Mouse (Mus musculus): ENCODE results near the gene Zfp119b.

Gene Zfp119b

DNA sequence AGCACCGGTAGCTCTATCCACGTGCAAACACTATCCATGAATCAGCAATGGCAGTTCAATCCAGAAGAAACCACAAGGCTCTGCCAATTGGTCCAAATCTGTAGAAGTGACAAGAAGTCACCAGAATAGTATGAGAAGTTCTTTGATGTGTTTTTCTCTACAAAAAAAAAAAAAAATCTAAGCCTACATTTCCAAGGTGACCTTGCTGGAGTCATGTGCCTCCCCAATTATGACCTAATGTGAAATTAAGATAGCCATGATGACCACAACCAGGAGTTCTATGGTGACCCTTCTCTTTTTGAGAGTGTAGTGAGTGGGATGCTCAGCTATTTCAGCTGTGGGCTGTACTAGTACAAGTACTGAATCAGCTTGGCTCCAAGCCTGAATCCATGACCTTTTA lies at the start of gene Zfp119b:
Gene Zfp119b, minus strand, starts transcription at position 101 of the 400 bp plus-strand sequence.
- DNase-seq (ENCODE audit: low read depth, low spot score), result no peak

DNA sequence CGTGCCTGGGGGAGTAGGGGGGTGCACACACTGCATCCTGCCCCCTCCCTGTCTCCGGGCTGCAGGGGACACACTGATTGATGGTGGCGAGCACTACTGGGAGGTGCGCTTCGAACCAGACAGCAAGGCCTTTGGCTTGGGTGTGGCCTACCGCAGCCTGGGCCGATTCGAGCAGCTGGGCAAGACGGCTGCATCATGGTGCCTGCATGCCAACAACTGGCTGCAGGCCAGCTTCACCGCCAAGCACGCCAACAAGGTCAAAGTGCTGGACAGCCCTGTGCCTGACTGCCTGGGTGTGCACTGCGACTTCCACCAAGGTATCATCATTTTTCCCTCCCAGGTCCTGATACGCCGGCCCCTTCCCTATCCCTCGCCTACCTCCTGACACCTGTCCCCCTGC lies 46.7 kb upstream of the Zfp119b start:
- no peak for DNase-seq (ENCODE audit: low read depth, low spot score)

DNA sequence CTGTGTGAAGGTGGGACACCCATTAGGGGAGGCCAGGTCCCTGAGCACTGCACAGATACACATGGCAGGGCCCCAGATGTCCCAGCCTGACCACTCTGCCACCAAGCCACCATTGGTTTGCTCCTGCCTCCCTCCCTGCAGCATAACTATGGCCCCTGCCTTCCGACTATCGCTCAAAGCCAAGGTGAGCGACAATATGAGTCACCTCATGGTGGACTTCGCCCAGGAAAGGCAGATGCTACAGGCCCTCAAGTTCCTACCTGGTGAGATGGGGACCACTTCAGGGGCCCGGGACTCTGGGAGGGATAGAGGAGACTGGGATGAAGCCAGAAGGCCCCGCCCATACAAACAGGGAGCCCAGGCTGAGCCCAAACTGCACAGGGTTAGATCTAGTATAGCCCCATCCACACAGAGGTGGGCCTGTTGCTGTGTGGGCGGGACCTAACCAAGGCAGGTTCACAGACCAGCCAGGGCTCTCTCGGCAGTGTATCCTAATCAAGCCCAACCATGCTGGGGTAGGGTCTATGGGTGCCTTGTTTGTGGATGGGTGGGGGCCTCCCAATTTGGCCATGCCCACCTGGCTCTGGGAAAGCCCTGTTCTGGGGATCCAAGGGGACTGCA lies 41.1 kb upstream of the Zfp119b start:
- DNase-seq (ENCODE audit: low read depth, low spot score), result no peak

DNA sequence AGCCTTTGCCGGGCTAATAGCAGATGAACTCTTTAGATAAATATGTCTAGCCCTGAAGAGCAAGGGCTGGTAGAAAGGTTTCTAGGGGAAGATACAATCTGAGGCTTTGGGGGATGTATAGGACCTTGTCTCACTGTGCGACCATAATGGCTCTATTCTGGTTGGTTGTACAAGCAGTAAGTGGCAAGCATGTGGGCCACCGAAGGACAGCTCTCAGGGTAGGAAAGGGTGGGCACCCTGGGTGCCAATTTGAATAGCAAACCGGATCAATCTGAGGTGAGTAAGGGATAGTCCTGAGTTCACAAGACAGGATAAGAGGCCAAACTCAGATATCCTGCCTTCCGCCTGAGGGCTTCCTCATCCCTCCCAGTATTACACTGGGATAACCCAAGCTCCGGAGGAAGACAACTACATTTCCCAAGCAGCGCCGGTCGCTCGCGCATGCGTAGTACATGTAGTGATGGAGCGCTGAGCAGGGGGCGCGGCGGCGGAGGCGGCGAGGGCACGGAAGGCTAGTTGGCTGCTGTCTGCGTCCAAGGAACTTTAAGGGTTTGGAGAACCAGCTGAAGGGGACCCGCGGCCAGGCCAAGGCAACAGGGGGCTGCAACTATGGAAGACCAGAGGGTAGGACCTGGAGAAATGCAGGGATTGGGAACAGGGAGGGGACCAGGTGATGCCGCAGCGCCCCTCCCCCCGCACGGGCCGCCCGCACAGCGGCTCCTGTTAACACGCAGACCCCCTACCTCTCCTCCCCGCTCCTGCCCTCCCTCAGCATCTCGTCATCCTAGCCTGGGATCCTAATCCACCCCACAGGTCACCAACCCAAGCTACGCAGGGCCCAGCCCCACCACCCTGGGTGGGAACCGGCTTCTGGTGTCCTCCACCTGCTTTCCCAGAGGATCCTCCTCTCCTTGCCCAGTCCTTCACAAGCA lies 37.0 kb upstream of the Zfp119b start, which contains the start of gene Fsd1:
Gene Fsd1, plus strand, starts transcription at position 480 of the 932 bp plus-strand sequence.
- no peak for DNase-seq (ENCODE audit: low read depth, low spot score)

DNA sequence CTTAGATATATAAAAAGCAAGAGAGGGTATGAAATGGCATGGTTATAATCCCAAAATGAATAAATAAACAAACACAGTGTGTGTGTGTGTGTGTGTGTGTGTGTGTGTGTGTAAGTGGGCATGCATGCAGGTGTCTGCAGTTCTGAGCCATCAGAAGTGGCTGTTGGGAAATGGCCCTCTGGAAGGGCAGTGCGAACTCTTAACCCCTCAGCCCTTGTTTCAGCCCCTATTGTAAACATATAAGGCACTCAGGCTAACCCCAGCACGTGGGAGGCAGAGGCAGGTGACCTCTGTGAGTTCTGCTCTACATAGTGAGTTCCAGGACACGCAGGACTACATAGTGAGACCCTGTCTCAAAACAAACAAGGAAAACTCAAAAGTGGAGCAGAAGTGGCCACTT lies 28.0 kb upstream of the Zfp119b start:
- no peak for DNase-seq (ENCODE audit: low read depth, low spot score)

DNA sequence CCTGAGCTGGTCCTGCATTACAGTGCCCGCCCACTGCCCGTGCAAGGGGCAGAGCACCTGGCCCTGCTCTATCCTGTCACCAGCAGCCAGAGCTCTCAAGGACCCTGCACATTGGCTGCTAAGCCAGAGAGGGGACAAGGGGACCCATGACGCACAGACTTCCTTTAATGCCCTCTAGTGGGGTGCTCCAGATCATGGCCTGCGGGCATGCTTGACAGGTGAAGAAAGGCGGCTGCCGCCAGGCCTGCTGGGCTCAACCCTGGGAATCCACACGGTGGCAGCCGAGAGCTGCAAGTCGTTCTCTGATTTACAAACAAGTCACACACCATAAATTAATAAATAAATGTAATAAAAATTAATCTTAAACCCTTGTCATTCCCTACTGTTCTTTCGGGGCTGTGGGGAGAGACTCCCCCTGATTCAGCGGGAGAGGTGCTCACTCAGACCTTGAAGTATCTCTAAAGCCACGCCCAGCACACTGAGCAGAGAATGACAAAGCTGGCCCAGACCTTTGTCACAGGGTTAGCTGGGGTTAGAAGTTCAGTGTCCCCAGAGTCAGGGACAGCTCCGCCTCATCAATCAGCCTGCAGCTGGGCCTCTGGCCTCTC lies 27.1 kb upstream of the Zfp119b start:
- no peak for DNase-seq (ENCODE audit: low read depth, low spot score)

DNA sequence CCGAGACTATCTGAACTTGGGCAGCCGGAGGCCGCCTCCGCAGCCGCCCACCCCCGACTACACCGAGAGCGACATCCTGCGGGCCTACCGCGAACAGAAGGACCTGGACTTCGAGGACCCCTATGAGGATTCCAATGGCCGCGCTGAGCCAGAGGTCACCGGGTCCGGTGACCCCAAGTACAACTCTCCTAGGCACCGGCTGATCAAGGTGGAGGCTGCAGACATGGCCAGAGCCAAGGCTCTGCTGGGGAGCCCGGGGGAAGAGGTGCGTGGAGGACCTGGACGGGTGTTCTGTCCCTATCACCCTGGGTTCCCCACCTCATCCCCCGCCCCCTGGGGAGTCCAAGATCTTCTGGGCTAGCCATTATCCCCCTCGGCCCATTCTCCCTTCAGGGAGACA lies 22.2 kb upstream of the Zfp119b start:
- no peak for DNase-seq (ENCODE audit: low read depth, low spot score)

DNA sequence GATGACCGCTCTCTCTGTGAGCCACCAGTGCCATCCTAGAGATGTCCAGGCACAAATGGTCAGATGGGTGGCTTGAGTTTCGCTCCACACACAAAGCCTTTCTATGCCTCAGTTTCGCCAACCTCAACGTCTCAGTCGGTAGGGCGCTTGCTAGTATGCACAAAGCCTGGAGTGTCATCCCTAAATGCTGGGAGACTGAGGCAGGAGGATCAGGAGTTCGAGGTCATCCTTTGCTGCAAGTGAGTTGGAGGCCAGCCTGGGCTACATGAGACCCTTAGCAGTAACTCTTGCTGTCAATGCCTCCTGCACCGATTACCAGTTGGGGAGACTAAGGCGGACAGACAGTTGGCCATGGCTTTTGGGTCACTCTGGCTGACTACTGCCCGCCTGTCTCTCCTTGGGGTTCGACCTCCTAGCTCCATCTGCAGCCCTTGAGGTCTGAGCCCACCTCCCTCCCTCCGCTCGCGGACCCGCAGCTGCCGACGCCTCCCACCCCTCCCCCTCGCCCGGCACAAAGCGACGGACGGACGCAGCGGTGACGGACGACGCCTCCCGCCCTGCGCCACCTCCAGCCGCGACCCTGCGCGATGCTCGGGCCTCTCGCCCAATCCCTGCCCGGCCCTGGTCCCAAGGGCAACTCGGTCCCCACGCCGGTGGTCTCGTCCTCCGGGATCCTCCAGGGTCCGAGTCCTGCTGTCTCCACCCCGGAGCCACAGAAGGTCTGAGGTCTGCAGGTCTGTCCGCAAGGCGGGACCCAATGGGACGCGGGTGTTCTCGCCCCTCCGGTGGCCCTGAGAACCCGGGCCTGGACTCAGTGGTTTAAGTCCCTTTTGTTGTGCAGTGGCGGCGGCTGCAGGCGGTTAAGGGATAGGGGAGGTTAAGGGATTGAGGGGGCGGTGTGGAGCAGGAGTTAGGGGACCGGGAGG lies 20.9 kb upstream of the Zfp119b start, which contains the start of gene Shd:
Gene Shd, plus strand, starts transcription at position 502 of the 926 bp plus-strand sequence.
- DNase-seq (ENCODE audit: low read depth, low spot score), result no peak

DNA sequence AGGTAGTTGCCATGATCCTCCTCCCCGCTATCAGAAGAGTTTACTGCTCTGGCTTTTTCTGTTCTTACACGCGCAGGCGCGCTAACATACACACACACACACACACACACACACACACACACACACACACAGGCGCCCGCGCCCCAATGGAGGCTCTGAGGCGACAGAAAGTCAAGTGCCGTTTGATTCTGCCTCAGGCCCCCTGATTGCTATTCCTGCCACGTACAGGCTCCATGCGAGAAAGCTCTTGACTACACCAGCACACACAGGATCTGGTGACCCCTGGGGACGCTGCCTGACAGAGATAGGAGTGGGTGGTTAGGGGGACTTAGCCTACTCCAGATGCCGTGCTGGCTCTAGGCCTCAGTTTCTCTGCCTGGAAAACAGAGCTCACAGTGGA lies 20.3 kb upstream of the Zfp119b start:
- DNase-seq (ENCODE audit: low read depth, low spot score), result no peak

DNA sequence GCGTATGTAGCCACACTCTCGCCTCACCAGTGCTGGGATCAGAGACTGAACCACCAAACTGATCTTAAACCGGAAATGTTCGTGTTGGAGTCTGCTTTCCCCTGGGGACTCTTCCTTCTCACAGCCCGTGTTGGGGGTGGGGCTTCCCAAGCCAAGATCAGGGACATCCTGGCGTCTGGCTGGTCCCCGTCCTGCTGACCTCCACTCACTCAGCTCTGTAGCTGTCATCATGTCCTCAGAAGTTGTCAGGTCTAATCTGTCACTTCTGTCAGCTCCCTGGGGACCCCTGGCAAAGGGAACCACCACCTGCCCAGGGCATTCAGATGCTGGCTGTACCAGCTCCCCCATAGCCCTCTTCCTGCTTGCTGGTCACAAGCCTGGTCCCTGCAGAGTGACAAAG lies 18.9 kb upstream of the Zfp119b start:
- no peak for DNase-seq (ENCODE audit: low read depth, low spot score)

DNA sequence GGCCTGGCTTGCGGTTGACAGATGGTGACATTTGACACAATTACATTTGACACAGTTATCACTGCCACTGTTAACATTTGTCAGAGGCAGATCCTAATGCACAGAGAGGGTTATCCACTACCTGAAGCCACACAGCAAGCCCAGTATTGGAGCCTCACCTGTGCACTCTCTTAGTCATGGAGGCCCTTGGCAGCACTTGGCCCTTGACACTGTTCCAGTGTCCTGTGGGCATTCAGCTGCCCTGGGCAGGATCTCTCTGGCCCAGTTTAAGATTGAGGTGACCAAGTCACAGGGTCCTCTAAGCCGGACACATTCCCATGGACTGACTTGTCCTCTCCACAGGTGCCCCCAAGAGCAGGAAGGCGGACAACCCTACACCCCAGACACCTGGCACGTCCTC lies 17.9 kb upstream of the Zfp119b start:
- no peak for DNase-seq (ENCODE audit: low read depth, low spot score)

DNA sequence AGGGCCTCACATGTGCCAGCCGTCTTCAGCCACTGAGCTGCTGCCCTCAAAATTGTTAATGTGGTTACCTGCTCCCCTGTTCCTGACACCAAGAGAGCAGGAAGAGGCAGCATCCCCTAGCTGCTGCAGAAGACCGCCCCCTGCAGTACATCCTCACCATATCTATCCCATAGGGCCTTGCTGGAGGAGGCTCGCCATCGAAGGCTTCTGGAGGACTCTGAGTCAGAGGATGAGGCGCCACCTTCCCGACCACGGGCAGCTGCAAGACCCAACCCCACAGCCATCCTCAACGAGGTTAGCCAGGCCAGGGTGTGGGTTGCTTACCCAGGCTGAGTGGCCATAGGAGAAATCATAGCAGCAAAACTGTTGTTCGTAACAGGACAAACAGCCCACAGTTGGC lies 15.7 kb upstream of the Zfp119b start:
- DNase-seq (ENCODE audit: low read depth, low spot score), result no peak

DNA sequence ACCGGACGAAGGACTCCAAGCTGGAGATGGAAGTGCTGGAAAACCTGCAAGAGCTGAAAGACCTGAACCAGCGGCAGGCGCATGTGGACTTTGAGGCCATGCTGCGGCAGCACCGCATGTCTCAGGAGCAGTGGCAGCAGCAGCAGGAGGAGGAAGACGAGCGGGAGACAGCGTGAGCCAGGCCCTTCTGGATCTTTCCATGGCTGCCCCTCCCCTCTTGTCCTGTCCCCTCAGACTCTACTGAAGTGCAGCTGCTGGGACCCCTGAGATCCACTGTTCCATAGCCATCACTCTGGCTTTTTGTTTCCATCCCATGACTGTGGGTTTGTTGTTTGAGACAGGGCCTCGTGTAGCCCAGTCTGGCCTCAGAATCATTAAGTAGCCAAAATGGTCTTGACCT lies 15.2 kb upstream of the Zfp119b start:
- DNase-seq (ENCODE audit: low read depth, low spot score), result no peak

DNA sequence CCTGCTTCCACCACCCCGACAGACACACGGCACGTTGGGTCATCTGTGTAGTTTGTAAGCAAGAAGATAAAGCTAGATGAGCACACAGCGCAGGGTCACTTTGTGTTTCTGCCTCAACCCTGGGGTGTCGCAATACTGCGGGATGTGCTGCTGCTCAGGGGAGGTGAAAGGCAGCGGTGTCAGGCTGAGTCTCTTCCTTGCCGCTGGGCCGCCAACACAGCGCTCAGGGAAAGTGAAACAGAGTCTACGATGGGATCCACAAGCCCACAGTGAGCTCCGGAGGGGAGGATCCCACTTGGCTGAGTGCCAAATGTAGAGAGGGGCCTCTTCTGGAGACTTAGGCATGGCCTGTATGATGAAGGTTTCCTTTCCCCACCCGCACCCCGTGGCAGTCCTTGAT lies 13.9 kb upstream of the Zfp119b start:
- no peak for DNase-seq (ENCODE audit: low read depth, low spot score)

DNA sequence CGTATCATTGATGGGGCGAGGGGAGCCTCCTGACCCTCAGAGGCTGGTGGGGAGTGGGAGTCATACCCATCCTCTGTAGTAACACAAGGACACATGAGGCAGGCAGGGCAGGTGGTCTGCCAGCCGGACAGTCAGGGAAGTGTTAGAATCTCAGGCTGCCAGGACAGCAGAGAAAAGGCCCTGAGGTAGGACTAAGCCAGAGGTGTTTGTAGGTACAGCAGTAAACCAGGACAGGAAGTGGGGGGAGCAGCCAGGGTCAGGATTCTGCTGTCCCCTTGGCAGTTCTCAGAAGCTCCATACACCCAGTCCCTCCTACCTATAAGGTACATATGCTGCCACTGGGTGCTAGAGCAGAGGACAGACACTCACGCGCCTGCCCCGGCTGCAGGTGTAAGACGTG lies 12.3 kb upstream of the Zfp119b start:
- no peak for DNase-seq (ENCODE audit: low read depth, low spot score)

DNA sequence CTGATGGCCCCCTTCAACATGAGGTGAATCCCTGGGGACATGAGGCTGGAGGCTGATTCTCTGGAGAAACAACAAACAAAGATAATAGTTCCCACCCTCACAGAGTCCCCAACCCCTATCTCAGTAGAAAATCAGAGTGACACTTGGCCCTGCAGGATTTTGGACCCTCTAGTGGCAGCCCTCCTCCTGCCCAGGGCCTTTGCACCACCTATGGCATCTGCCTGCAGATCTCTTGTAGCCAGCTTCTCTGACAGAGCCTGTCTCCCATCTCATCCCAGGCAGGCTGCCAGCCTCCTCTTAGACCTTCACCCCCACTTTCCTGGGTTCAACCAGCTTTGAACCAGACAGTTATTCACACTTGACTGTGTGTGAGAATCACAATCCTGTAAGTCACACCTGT lies 11.5 kb upstream of the Zfp119b start:
- DNase-seq (ENCODE audit: low read depth, low spot score), result no peak

DNA sequence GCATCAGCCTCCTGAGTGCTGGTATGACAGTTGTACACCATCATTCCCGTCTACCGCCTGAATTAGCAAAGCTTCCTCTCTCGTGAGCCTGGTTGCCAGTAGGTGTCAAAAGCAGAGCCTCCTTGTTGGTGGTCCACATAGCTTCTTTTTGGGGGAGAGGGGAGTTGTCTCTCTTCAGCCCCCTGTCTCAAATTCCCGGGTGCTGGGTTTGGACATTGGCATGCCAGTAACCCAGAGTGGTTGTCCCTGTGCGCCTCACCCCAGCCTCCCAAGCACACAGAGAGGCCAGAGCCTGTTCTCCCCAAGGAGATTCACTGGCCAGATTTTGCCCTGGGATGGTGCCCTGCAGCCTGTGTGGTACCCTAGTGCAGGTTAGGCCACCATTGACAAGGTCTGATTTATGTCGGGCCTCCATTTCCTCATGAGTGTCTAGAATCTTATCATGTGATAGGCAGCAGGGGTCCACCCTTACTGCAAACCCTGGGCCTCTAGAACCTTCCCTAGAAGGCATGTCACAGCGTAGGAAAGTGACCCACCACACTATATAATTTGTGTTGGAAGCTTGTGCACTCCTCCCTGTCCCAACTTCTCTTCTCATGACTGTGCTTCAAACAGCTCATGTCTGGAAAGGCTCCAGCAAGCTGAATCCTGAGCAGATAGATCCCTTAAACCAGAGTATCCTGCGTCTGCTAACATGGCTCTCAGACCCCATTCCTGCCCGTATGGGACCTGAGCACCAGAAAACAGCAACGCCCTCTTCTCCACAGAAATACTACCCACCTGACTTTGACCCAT lies 10.8 kb upstream of the Zfp119b start:
- DNase-seq (ENCODE audit: low read depth, low spot score), result no peak

DNA sequence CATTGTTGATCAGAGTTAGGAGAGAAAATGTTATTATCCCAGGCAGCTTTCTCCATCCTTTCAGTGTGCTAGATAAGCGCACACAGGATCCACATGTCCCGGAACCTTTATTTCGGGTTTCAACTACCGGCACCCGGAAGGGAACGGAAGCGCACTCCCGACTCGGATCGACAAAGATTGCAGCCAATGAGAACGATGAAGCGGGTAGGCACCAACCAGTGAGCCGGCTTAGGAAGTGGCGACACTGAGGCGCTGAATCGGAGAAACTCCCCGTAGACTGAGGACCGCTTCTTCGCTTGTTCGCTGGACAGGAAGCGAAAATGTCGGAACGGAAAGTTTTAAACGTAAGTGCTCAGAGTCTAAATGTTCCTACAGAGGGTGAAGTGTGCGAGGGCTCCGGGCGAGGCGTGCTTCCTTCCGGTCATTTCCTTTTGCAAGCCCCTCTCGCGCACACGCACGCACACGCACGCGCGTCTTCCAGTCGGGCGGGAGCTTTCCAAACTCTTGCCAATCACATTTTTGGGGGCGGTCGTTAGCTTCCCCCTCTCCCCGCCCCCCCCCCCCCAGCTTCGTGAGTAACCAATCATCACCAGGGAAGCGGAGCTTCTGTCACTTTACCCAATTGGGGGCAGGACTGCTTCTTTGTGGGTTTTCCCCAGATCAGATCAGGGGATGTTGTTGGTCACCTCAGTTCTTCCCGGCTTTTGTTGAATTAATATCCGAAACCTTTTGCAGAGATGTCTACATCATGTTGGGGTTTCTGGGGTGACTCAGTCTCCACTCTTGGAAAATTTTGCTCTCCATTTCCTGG lies 9.8 kb upstream of the Zfp119b start, which contains the start of gene Yju2:
Gene Yju2, plus strand, starts transcription at position 182 of the 811 bp plus-strand sequence.
- DNase-seq (ENCODE audit: low read depth, low spot score), result peak; percentile 89

DNA sequence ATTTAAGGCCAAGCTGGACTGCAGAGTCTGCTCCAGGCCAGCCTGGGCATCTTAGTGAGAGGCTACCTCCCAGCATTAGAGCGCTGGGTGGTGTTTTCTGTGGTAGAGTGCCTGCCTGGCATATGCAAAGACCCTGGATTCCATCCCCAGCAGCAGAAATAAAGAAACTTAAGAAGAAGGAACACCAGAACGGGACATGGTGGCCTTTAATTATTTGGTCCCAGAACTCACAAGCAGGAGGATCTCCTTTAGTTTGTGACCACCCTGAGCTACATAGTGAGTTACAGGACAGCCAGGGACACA lies 9.2 kb upstream of the Zfp119b start:
- DNase-seq (ENCODE audit: low read depth, low spot score), result no peak
